Mouse (Mus musculus) ovary, postnatal 14 days (tissue): ENCODE measurements at regions not wholly inside any gene's neighbourhood (a gene's known extent, or its start where the extent isn't known, plus 50 kb on each side); places are given as distances from the start of the nearest gene placed in this dataset.

Experiments used
- DNase-seq: peaks from one replicate; pipeline ENCODE4 v3.0.0; 2022; ENCODE audit warnings: low spot score

- DNase-seq: no peak
These were observed 96.2 kb downstream of the Hes1 start for GRCm38 (mm10) chr16:30160399-30160798.

GRCm38 (mm10) chr16:30163303-30163702 is 99.1 kb downstream of the Hes1 start:
- no peak for DNase-seq

- no peak for DNase-seq
These were observed 101.5 kb downstream of the Hes1 start for GRCm38 (mm10) chr16:30165667-30166180.

GRCm38 (mm10) chr16:30171381-30172079 is 95.8 kb downstream of the Cpn2 start:
- DNase-seq: peak; percentile 64

- DNase-seq: no peak
These were observed 95.1 kb downstream of the Cpn2 start for GRCm38 (mm10) chr16:30172136-30172731.

DNA sequence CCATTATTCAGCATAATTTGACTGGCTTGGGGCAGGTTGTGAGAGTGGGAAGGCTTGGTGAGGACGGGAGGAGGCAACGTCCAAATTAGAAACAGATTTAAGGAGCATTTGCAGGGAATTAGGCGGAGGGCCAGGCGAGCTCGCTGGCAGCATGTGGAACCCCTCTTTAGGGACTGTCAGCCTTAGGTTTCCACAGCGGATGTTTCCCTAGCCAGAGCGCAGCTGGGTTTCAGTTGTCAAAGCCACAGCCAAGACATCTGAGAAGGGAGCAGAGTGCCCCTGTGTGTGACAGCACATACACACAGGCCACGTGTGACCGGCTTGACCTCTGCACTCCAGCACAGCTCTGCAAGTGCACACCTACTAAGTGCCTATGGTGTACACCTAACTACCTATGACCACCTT is 94.5 kb downstream of the Cpn2 start:
- DNase-seq: no peak

DNA sequence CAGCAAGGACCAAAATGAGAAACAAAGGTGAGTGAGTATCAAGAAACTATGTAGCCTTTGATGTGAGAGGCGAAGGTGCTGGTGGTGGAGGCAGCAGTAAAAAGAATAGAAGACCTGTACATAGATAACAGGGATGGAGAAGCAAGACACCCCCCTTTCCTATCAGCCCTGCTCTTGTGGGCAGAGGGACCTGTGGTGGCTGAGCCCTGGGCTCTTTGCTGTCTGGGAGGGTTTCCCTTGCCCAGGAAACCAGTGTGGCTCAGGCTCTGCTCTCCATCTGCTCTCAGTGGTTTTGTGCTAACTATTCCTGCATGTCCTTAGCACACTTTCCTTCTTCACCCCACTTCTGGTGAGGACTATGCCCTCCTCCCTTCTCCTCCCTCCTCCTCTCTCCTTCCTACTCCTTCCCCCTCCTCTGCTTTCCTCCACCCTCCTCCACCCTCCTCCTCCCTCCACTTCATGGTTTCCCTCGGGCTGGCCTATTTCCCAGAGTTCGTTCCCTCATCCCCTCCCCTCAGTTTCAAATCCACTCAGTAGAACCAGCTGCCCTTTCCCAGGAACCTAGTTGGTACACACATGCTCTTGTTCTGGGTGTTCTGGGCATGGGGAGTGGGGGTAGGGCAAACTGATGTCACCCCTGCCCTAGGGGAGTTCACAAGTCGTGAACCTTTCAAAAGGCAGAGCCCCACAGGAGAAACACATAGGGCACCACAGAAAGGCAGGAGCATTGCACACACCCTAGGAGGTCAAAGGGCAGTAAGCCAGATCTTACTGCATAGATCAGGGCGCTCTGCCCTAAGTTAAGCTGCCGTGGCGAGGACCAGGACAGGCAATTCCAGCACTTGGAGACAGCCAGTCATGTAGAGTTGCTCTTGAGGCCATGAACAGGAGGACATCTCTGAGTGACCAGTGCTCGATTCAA is 93.1 kb downstream of the Cpn2 start:
- no peak for DNase-seq

- no peak for DNase-seq
These were observed 91.0 kb downstream of the Cpn2 start for GRCm38 (mm10) chr16:30176306-30176705.

GRCm38 (mm10) chr16:30177769-30178168 is 89.5 kb downstream of the Cpn2 start:
- DNase-seq: no peak

DNA sequence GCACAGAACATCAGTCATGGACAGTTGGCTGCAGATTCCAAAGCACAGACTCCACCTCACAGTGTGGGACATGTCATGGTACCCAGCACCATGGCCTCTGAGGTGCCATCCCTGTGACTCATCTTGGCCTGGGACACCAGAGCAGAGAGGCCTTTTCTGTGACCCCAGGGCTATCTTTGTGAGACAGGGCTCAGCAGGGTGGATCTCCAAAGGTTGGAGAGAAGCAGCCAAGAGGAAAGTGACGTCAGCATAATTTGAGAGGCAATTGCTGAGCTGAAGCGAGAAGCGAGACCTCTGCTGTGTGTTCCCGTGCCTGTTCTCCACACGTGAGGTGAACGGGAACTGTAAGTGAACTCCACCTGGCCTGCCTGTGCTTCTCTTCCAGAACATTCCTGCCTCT is 88.7 kb downstream of the Cpn2 start:
- no peak for DNase-seq

GRCm38 (mm10) chr16:30179504-30179976 is 87.8 kb downstream of the Cpn2 start:
- DNase-seq: no peak

GRCm38 (mm10) chr16:30181116-30181515 is 86.2 kb downstream of the Cpn2 start:
- DNase-seq: no peak

- no peak for DNase-seq
These were observed 82.6 kb downstream of the Cpn2 start for GRCm38 (mm10) chr16:30184591-30185265.

GRCm38 (mm10) chr16:30185707-30186106 is 81.6 kb downstream of the Cpn2 start:
- no peak for DNase-seq

DNA sequence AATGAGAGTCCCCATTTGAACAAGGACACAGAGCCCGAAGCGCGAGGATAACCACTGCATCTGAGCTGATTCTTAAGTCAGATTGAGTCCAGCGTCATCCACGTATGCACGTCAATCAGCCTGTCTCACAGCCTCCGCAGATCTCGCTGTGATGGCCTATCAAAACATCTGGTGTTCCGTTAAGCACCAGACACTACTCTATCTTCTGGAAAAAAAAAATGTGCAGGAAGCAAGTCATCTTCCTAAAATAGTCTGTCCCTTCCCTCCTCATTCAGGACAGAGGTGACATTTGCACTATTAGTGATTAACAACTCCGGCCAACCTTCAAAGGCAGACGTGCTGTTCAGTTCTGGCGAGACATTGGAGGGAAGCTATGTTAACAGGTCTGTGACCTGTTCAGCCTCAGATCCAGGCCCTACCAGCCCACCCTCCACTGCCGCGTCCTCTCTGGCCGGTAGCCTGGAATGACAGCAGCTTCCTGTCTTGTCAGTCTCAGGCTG is 81.0 kb downstream of the Cpn2 start:
- DNase-seq: no peak

GRCm38 (mm10) chr16:30186701-30187270 is 80.5 kb downstream of the Cpn2 start:
- DNase-seq: no peak

GRCm38 (mm10) chr16:30187400-30187799 is 79.9 kb downstream of the Cpn2 start:
- DNase-seq: no peak

DNA sequence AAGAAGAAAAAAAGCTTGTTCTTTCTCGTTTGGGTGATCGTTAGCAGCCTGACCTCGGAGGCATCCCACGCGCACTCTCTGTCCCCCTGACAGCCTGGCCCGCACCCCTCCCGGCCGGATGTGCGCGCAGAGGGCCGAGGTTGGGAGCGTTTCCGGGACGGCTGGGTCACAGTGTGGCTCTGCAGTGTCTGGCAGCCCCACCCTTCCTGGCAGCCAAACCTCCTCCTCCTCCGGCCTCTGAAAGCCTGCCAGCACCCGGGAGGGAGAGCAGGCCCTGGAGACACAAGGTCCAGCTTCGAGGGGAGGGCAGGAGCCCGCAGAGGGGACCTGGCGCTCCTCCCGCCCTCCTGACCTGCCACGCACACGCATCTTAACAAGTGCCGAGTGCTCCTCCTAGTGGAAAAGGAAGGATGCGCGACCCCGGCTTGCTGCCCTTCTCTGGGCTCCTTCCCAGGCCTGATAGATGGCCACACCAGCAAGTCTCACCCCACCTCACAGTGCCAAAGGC is 79.3 kb downstream of the Cpn2 start:
- DNase-seq: peak; percentile 92

- no peak for DNase-seq
These were observed 78.4 kb downstream of the Cpn2 start for GRCm38 (mm10) chr16:30188769-30189430.

DNA sequence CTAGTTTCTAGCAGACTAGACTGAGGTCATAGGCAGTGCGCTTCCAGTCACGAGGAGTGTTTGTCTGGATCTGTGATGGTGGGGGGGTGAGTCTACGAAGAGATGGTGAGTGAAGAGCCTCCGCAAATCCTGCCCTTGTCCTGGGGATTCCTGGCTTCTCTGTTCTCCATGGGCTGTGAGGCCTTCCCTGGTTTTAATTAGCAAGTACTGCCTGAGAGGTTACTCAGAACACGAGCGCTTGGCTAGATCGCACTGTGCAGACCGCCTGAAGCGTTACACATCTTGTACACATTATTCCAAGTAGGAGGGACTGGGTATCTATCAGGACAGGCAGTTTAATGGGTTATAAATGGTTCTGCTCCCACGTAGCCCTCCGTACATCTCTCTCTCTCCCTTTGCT is 76.9 kb downstream of the Cpn2 start:
- DNase-seq: no peak
